Mouse (Mus musculus) bone marrow, adult 2 months (tissue): Measurements from ENCODE around the gene Cyb5r3. TPM values are rescaled to one million over a fixed set of nuclear protein-coding genes. Genes with fewer than 3 reads are reported as not detected.

Experiments
- H3K27ac ChIP-seq: fragments of 200-500 bp; 2 replicates; pipeline ENCODE4 v1.5.1; 2012; ENCODE audit warnings: low read depth, mild to moderate bottlenecking, control low read depth, inconsistent platforms, low read length; ENCODE audit not compliant: control insufficient read depth, poor library complexity, insufficient read depth
- H3K4me1 ChIP-seq: fragments of 200-500 bp; 2 replicates; pipeline ENCODE4 v1.6.1; 2011; ENCODE audit warnings: low read length; ENCODE audit not compliant: control insufficient read depth, insufficient read depth
- H3K4me3 ChIP-seq: fragments of 200-500 bp; replicated peaks from 2 replicates; pipeline ENCODE3; 2011; ENCODE audit warnings: mild to moderate bottlenecking, low read depth, low read length, control low read depth; ENCODE audit not compliant: control insufficient read depth
- CTCF ChIP-seq: fragments of 200-500 bp; IDR thresholded peaks from 2 replicates; pipeline ENCODE4 v1.5.1; 2011; ENCODE audit warnings: low read length, control low read depth; ENCODE audit not compliant: control insufficient read depth, insufficient read depth
- POLR2A ChIP-seq: fragments of 200-500 bp; IDR thresholded peaks from 2 replicates; pipeline ENCODE4 v1.6.1; 2011; ENCODE audit warnings: low read depth, mild to moderate bottlenecking, control low read depth, low read length, borderline replicate concordance; ENCODE audit not compliant: control insufficient read depth
- WGBS: fragments of 180-500 bp; shearing (Covaris S2); methylation state at CpG from one replicate; pipeline ENCODE4 v1.1.7; 2018; 5-methylcytosine and 5-hydroxymethylcytosine counted together
- polyA plus RNA-seq: library from polyadenylated mRNA; stranded (reverse); fragments of >200 nt; gene quantifications from 2 replicates; pipeline ENCODE4 v1.2.4, GENCODE M21; 2011; ENCODE audit warnings: low replicate concordance; ENCODE audit not compliant: missing spikeins, insufficient read depth, insufficient read length

The Cyb5r3 gene
- polyA plus RNA-seq, 1 experiment = 53.6 TPM

GRCm38 (mm10) chr15:83171712-83172481 is 495 bp downstream of the Cyb5r3 start:
- WGBS = under 1% methylated on average over 67 of the region's 67 CpGs
- Histone ChIP-seq H3K4me1 (peaks cover 6% of the 10 kb centered on the region), H3K27ac (peak overlapping the region; percentile 82), H3K4me3 (peak overlapping the region; percentile 95)
- TF ChIP-seq CTCF = peak; percentile 22; the same call in 1 of the 2 replicates
- TF ChIP-seq POLR2A = peak; percentile 84; the same call in 1 of the 2 replicates

GRCm38 (mm10) chr15:83170956-83171659 is 1.3 kb downstream of the Cyb5r3 start:
- peak overlapping the region; percentile 82 for H3K27ac ChIP-seq
- no peak for TF ChIP-seq CTCF
- no peak for TF ChIP-seq POLR2A
- WGBS = 34% methylated on average over 8 of the region's 8 CpGs
- H3K4me3 ChIP-seq = peak overlapping the region; percentile 95
- H3K4me1 ChIP-seq = peaks cover 6% of the 10 kb centered on the region

- Histone ChIP-seq H3K27ac (peak overlapping the region; percentile 72), H3K4me3 (peak overlapping the region; percentile 66), H3K4me1 (peaks cover 6% of the 10 kb centered on the region)
- WGBS = 57% methylated on average over 8 of the region's 8 CpGs
- TF ChIP-seq POLR2A = peak; percentile 70; the same call in 1 of the 2 replicates
- TF ChIP-seq CTCF = no peak
Observed at GRCm38 (mm10) chr15:83169772-83170722, 2.3 kb downstream of the Cyb5r3 start.

GRCm38 (mm10) chr15:83168875-83169771 is 3.3 kb downstream of the Cyb5r3 start:
- Histone ChIP-seq H3K27ac (peak overlapping the region; percentile 72), H3K4me1 (peaks cover 6% of the 10 kb centered on the region), H3K4me3 (peak overlapping the region; percentile 66)
- 78% methylated on average over 7 of the region's 7 CpGs for WGBS
- TF ChIP-seq POLR2A (no peak), CTCF (no peak)

GRCm38 (mm10) chr15:83168311-83168710 is 4.1 kb downstream of the Cyb5r3 start:
- WGBS = 84% methylated on average over 3 of the region's 3 CpGs
- no peak for TF ChIP-seq CTCF
- no peak for TF ChIP-seq POLR2A
- Histone ChIP-seq H3K4me3 (no peak overlapping the region), H3K4me1 (peaks cover 6% of the 10 kb centered on the region), H3K27ac (no peak overlapping the region)

GRCm38 (mm10) chr15:83167550-83168065 is 4.8 kb downstream of the Cyb5r3 start:
- WGBS = 90% methylated on average over 8 of the region's 8 CpGs
- H3K4me3 ChIP-seq = no peak overlapping the region
- 0 out of 2 replicates have a peak overlapping the region, but pooled peaks have one; percentile 14 for H3K27ac ChIP-seq
- TF ChIP-seq POLR2A (no peak), CTCF (no peak)
- peaks cover 4% of the 10 kb centered on the region for H3K4me1 ChIP-seq

- TF ChIP-seq POLR2A = no peak
- TF ChIP-seq CTCF = no peak
- Histone ChIP-seq H3K4me1 (peaks cover 4% of the 10 kb centered on the region), H3K4me3 (no peak overlapping the region), H3K27ac (0 out of 2 replicates have a peak overlapping the region, but pooled peaks have one; percentile 0)
- WGBS = 92% methylated on average over 5 of the region's 5 CpGs
Observed at GRCm38 (mm10) chr15:83167126-83167525, 5.3 kb downstream of the Cyb5r3 start.
